Mouse (Mus musculus) lung, embryonic 14.5 days (tissue): ENCODE measurements around the gene Nav1. TPM values are rescaled to one million over a fixed set of nuclear protein-coding genes. Genes with fewer than 3 reads are reported as not detected.

ENCODE experiments used
- ATAC-seq: fragments of 200-750 bp; cut with Nextera tagmentation; 2 replicates; pipeline ENCODE4 v1.8.0; 2017; ENCODE audit warnings: mild to moderate bottlenecking, moderate TSS enrichment, moderate library complexity; ENCODE audit not compliant: insufficient read depth
- DNase-seq: peaks from one replicate; pipeline ENCODE4 v3.0.0-alpha.2; 2015
- H3K27ac ChIP-seq: fragments of 300-500 bp; sonication (generic); 2 replicates; pipeline ENCODE4 v1.5.1; 2014; ENCODE audit warnings: low read depth, mild to moderate bottlenecking, moderate library complexity
- H3K27me3 ChIP-seq: fragments of 300-500 bp; sonication (generic); 2 replicates; pipeline ENCODE4 v1.6.1; 2014; ENCODE audit warnings: low read length, control low read depth; ENCODE audit not compliant: insufficient read depth
- H3K36me3 ChIP-seq: fragments of 300-500 bp; sonication (generic); 2 replicates; pipeline ENCODE4 v1.6.1; 2014; ENCODE audit warnings: control low read depth; ENCODE audit not compliant: insufficient read depth
- H3K4me1 ChIP-seq: fragments of 300-500 bp; sonication (generic); 2 replicates; pipeline ENCODE4 v1.6.1; 2014; ENCODE audit warnings: antibody characterized with exemption, control low read depth; ENCODE audit not compliant: insufficient read depth
- H3K4me2 ChIP-seq: fragments of 300-500 bp; sonication (generic); 2 replicates; pipeline ENCODE4 v1.6.1; 2014; ENCODE audit warnings: mild to moderate bottlenecking
- H3K4me3 ChIP-seq: fragments of 300-500 bp; sonication (generic); 2 replicates; pipeline ENCODE4 v1.5.1; 2014; ENCODE audit warnings: low read depth, low read length
- H3K9ac ChIP-seq: fragments of 300-500 bp; sonication (generic); 2 replicates; pipeline ENCODE4 v1.6.1; 2014
- H3K9me3 ChIP-seq: fragments of 300-500 bp; sonication (generic); 2 replicates; pipeline ENCODE4 v1.6.1; 2016; ENCODE audit warnings: low read depth, low read length, control low read depth
- CTCF ChIP-seq: IDR thresholded peaks from 2 replicates; pipeline ENCODE4 v1.5.1; 2016; ENCODE audit warnings: antibody characterized with exemption, low read depth
- WGBS: fragments of 180-500 bp; shearing (Covaris S2); extraction: QIAGEN DNeasy Blood & Tissue Kit; methylation state at CpG from one replicate; pipeline ENCODE4 v1.1.7; 2014; 5-methylcytosine and 5-hydroxymethylcytosine counted together
- polyA plus RNA-seq: library from polyadenylated mRNA; unstranded; fragments of >200 nt; fragmentation: Nextera tagmentation; extraction: Ambion mirVana; gene quantifications from 2 replicates; pipeline ENCODE4 v1.2.1, GENCODE M21; 2014

Nav1 gene
- polyA plus RNA-seq, 1 experiment from 2014 or later: 21.7 TPM

DNA sequence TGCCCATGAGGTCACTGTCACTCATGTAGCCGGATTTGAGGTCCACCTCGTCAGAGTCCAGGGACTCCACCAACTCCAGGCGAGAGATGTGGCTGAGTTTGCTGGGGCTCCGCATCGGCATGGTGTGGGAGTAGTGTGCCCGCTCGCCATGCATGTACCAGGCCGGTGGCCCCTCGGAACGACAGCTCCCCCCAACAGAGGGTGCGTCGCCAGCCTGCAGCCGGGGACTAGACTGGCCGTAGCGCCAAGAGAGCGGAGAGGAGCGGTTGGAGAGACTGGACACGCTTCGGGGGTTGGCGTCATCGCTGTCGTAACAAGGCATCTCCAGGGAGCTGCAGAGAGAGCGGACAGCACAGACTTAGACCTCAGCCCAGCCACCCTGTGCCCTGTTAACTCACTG, 74.7 kb downstream of the Nav1 start:
- no peaks in the 10 kb centered on the region for H3K9me3 ChIP-seq
- no peak overlapping the region for H3K4me2 ChIP-seq
- no peaks in the 10 kb centered on the region for H3K27me3 ChIP-seq
- peaks cover 11% of the 10 kb centered on the region; the same call in 1 of the 2 replicates for H3K4me1 ChIP-seq
- H3K36me3 ChIP-seq: 0 out of 2 replicates have a peak, but pooled peaks cover 6% of the 10 kb centered on the region
- no peak for ATAC-seq
- no peak for TF ChIP-seq CTCF
- H3K9ac ChIP-seq: no peak overlapping the region
- no peak for DNase-seq
- H3K27ac ChIP-seq: no peak overlapping the region
- H3K4me3 ChIP-seq: no peak overlapping the region
- WGBS: 89% methylated on average over 23 of the region's 23 CpGs

DNA sequence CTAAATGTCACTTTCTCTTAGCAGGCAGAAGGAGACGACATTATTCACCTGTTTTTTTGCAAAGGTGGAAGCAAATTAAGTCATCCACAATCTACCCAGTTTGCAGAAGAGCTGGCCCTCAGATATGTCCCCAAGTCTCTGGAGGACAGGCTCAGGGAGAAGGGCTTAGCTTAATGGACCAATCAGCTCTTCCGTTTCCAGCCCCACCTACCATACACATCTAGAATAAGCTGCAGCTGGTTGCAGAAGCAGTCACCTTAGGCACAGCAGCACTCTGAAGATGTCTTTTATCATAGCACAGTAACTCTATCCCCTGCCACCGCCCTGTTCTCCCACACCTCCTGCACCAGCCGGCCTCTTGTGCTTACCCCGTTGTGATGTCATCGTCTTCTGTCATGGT, 75.1 kb downstream of the Nav1 start:
- DNase-seq: no peak
- Histone ChIP-seq H3K9ac (no peak overlapping the region), H3K4me3 (no peak overlapping the region), H3K9me3 (no peaks in the 10 kb centered on the region), H3K4me1 (peaks cover 10% of the 10 kb centered on the region; the same call in 1 of the 2 replicates), H3K27me3 (no peaks in the 10 kb centered on the region), H3K4me2 (no peak overlapping the region), H3K36me3 (0 out of 2 replicates have a peak, but pooled peaks cover 6% of the 10 kb centered on the region), H3K27ac (no peak overlapping the region)
- WGBS: 80% methylated on average over 6 of the region's 6 CpGs
- TF ChIP-seq CTCF: no peak
- no peak for ATAC-seq

DNA sequence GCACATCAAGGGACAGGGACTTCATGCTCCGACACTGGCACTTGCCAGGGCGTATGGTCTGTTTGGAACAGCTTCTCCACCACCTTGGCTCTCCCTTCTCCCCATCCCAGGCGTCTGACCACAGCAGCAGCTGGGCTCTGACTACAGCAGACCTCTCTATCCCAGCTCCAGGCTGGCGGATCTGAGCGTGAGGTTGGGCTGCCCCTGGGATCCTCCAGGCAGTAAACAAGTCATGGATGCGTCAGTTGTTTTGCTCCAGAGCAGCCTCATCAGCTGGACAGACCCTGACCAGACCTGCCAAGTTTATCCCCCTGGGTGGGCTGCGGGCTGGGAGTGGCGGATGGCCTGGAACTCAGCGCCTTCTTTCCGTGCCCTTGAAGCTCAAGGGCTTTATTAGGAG, 76.0 kb downstream of the Nav1 start:
- WGBS: 41% methylated on average over 10 of the region's 10 CpGs
- no peaks in the 10 kb centered on the region for H3K9me3 ChIP-seq
- H3K4me1 ChIP-seq: peaks cover 10% of the 10 kb centered on the region; the same call in 1 of the 2 replicates
- no peak overlapping the region for H3K9ac ChIP-seq
- DNase-seq (peak; percentile 79), ATAC-seq (peak; percentile 80)
- 0 out of 2 replicates have a peak, but pooled peaks cover 6% of the 10 kb centered on the region for H3K36me3 ChIP-seq
- no peaks in the 10 kb centered on the region for H3K27me3 ChIP-seq
- no peak overlapping the region for H3K4me3 ChIP-seq
- TF ChIP-seq CTCF: no peak
- no peak overlapping the region for H3K4me2 ChIP-seq
- H3K27ac ChIP-seq: peak overlapping the region; percentile 52; the same call in 1 of the 2 replicates

DNA sequence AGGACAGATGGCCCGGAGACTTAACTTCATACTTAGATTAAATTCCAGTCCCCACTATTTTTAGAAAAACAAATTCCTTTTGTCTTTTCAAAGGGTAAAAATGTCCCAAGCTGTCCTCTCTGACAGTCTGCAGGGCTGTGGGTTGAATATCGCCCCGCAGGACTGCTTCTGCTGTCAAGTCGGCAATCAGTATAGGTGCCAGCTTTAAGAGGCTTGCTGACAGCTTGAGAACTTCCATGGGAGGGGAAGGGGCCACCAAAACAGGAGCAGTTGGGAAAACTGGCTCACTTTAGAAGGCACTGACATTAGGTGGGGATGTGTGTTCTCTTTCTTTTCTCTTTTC, 82.6 kb downstream of the Nav1 start:
- Histone ChIP-seq H3K4me1 (peaks cover 14% of the 10 kb centered on the region), H3K36me3 (0 out of 2 replicates have a peak, but pooled peaks cover 3% of the 10 kb centered on the region), H3K4me3 (no peak overlapping the region), H3K9ac (no peak overlapping the region), H3K4me2 (peak overlapping the region; percentile 43), H3K9me3 (0 out of 2 replicates have a peak, but pooled peaks cover 4% of the 10 kb centered on the region), H3K27me3 (no peaks in the 10 kb centered on the region), H3K27ac (peak overlapping the region; percentile 75; the same call in 1 of the 2 replicates)
- ATAC-seq (no peak), DNase-seq (no peak)
- no peak for TF ChIP-seq CTCF
- 26% methylated on average over 4 of the region's 4 CpGs for WGBS

DNA sequence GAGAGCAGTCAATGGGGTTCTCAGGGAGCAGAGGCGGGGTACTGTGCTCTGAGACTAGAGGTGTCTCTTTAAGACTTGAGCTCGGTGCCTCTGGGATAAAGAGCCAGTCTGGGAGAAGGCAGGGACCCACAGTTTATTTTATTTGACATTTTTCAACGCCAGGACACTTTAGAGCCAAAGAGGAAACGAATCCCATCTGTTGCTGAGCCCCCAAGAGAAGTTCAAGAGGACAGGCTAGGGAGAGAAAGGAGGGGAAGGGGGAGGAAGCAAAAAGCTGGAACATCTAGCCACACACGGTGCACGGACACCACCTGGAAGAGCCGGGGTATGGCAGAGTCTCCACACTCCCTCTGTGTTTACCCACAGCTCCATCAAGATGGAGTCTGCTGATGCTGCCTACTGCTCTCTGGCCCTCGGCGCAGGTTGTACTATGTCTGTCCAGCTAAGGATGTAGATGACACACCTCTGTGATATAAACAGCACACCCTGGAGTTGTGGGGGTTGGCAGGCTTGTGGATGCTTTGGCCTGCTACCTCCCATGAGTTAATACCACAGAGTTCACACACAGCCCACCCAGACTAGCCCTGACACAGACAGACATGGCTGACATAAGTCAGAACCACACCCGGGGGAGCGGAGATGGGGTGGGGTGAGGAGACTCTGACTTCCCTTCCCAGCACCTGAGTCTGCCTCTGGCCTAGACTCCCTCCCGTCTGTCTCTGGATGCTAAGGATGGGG, 83.1 kb downstream of the Nav1 start:
- Histone ChIP-seq H3K27ac (peak overlapping the region; percentile 75), H3K4me2 (peak overlapping the region; percentile 43), H3K4me3 (no peak overlapping the region), H3K9me3 (0 out of 2 replicates have a peak, but pooled peaks cover 4% of the 10 kb centered on the region), H3K27me3 (no peaks in the 10 kb centered on the region), H3K4me1 (peaks cover 14% of the 10 kb centered on the region), H3K36me3 (0 out of 2 replicates have a peak, but pooled peaks cover 3% of the 10 kb centered on the region), H3K9ac (no peak overlapping the region)
- 0 out of 2 replicates have a peak, but pooled peaks have one; percentile 6 for TF ChIP-seq CTCF
- 26% methylated on average over 12 of the region's 12 CpGs for WGBS
- ATAC-seq: peak; percentile 55
- DNase-seq: peak; percentile 82

DNA sequence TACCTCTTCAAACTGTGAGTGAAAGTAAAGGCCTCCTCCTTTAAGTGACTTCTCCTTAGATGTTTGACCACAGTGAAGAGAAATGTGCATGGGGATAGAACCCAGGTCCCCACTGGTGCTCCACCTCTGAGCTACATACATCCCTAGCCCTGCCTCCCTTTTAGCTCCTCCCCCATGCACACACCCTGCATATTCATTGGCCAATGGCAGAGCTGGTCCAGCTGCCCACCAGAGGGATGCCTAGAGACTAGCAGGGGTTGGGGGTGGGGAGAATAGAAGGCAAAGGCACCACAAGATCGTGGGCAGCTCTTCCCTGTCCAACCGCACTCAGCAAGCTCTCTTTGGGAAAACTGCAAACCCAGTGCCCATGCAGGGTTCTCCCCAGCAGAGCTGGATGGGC, 83.8 kb downstream of the Nav1 start:
- Histone ChIP-seq H3K4me3 (no peak overlapping the region), H3K27me3 (no peaks in the 10 kb centered on the region), H3K9me3 (0 out of 2 replicates have a peak, but pooled peaks cover 4% of the 10 kb centered on the region), H3K4me1 (peaks cover 14% of the 10 kb centered on the region), H3K4me2 (peak overlapping the region; percentile 19; the same call in 1 of the 2 replicates), H3K36me3 (0 out of 2 replicates have a peak, but pooled peaks cover 3% of the 10 kb centered on the region), H3K9ac (no peak overlapping the region), H3K27ac (peak overlapping the region; percentile 75)
- peak; percentile 7; the same call in 1 of the 2 replicates for ATAC-seq
- no peak for DNase-seq
- TF ChIP-seq CTCF: no peak
- WGBS: 44% methylated on average over 2 of the region's 2 CpGs

DNA sequence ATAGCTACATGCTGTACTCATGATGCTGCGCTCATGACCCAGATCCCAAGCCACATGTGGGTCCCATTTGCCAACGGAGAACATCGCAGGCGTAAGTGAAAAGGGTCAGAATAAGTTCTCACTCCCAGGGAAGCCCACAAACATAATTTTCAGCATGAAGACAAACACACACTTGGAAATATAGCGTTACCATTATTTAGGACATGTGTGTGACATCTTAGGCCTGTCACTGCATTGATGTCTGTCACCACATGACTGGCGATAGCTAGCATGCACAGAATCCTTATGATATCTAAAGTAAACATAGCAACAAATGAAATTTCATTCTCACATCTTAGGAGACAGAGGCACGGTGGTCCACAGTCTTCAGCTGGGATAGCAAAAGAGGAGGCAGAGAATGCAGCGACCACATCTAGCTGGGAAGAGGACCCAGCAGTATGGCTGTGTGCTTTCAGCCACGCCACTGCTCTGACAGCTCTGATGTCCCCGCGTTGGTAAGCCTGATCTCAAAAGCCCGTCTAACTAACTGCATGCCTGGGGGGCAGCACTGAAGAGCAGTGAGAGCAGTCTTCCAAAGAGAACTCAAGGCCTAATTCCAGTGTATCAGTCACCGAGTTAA, 86.4 kb downstream of the Nav1 start:
- Histone ChIP-seq H3K9ac (no peak overlapping the region), H3K4me1 (peaks cover 31% of the 10 kb centered on the region), H3K4me3 (no peak overlapping the region), H3K27me3 (0 out of 2 replicates have a peak, but pooled peaks cover 4% of the 10 kb centered on the region), H3K9me3 (0 out of 2 replicates have a peak, but pooled peaks cover 4% of the 10 kb centered on the region), H3K4me2 (no peak overlapping the region), H3K36me3 (no peaks in the 10 kb centered on the region), H3K27ac (peak overlapping the region; percentile 72; the same call in 1 of the 2 replicates)
- ATAC-seq (peak; percentile 87), DNase-seq (peak; percentile 85)
- no peak for TF ChIP-seq CTCF
- 38% methylated on average over 13 of the region's 13 CpGs for WGBS
